Mouse (Mus musculus): Measurements from ENCODE around the gene Zfp189.

DNA sequence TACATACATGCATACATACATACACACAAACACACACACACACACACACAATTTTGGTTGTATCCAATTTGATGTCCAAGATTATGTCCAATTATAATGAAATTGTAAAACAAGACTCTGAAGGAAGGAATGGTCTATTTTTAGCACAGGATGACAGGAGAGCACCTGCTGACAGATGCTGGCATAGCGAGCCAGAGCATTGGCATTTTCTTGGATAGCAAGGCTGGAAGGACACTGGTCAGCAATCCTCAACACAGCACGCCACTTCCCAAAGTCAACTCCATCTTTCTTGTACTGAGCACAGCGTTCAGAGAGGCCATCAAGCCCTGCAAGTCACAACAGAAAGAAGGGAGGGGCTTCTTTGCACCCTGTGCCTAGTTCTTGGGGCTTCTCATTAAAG lies 20.0 kb downstream of the Zfp189 start:
- TF ChIP-seq CTCF (IDR thresholded peaks at IDR 0.05; ENCODE audit: low read depth, low read length) = no peak
- TF ChIP-seq GATA2 (IDR thresholded peaks at IDR 0.05; ENCODE audit: borderline replicate concordance, low read depth, low read length) = no peak
- no peak for TF ChIP-seq GATA1 (IDR thresholded peaks at IDR 0.05; ENCODE audit: borderline replicate concordance, low read length)
- TF ChIP-seq TAL1 (conservative IDR thresholded peaks at IDR 0.05; ENCODE audit: low read depth, low read length) = no peak
- no peak for TF ChIP-seq POLR2AphosphoS5 (IDR thresholded peaks at IDR 0.05; ENCODE audit: insufficient replicate concordance, low read depth, low read length)

Measured in G1E (cell line).